Mouse (Mus musculus) adrenal gland, postnatal 36 days (tissue): ENCODE data around the gene Mfn1. TPM values are rescaled to one million over a fixed set of nuclear protein-coding genes. Genes with fewer than 3 reads are reported as not detected.
A peak's percentile ranks its signal among the peaks of the same experiment; 100 is the strongest.

Experiments used
- DNase-seq, 2 experiments: peaks; one replicate each; pipeline ENCODE4 v3.0.0; 2021; ENCODE audit warnings: mixed read lengths in 1 of 2
- total RNA-seq, 2 experiments: library from RNA; stranded (reverse); gene quantifications; 2 replicates each; pipeline ENCODE4 v1.2.3; 2021

Gene Mfn1
- total RNA-seq, 2 experiments from 2014 or later: 81.8 to 98.6 TPM

DNA sequence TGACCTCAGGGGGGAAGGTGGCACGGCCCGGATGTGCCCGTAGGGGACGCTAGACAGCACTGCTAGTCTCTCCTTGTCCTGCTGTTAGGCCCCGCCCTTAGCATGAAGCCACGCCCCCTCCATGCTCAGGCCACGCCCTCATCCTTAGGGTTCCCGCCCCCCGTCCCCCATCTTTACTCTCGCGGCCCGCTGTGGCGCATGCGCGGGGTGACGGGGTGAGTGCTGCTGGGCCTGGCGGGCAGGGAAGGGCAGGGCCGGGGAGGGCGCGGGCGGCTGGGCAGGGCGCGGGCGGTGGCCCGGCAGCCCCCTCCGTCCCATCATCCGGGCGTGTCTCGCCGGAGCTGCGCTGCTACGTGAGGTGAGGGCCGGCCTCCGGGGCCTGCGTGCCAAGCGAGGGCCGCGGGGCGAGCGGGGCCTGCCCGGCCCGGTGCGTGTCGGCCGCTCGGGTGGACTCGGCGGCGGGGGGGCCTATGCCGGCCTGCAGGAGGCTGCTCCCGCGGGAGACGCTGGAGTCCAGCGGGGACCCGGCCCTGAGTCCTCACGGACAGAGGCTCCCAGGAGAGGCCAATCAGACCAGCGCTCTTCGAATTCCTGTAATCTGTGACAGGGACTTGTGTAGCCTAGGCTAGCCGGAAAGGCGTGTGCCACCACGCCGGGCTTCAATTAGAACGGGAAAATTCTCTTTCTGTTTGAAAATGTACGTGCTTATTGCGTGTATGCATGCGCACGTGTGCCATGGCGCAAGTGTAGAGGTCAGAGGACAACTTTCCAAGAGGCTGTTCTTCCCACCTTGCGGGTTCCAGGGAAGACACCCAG is 18.7 kb upstream of the Mfn1 start:
- DNase-seq: peak; percentile 98

DNA sequence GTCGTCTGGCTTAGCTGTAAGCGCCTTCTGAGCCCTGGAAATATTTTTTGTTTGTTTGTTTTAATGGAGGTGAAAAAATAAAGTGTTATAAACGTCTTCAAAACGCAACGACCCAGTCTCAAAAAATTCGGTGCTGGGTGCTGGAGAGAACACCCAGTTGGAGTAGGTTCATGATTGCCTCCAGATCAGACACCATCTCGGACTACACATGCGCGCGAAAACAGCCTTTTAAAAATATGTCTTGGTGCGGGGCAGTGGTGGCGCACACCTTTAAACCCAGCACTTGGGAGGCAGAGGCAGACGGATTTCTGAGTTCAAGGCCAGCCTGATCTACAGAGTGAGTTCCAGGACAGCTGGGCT is 18.1 kb upstream of the Mfn1 start:
- peak in 1 of 2 experiments; percentile 15 for DNase-seq

DNA sequence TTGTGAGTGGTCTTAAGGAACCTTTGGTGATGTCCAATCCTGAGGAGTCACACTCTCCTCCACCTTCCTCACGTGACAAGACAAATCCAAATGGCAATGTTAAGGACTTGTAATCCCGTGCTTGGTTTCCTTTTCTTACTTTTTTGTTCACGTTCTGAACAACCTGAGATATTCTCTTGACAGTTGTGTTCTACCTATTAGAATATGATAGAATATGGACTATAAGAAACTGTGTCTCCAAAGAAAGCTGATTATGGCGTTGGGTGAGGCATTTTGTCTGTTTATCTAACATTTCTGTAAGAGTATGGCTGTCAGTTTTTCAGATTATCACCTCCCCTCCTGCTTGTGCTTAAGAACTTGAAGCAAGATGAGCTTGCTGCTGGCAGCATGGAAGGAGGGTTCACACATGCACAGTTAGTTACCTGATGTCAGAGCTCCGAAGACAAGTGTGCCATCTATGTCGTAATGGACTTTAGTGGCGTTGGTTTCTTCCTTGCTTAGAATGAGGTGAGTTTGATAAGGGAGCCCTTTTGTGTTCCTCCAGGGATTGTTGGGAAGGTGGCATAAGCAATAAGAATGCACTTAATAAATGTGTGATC is 16.5 kb upstream of the Mfn1 start:
- DNase-seq: no peak

GRCm38 (mm10) chr3:32513528-32513927 is 15.7 kb upstream of the Mfn1 start:
- no peak for DNase-seq

GRCm38 (mm10) chr3:32527181-32527580 is 2.1 kb upstream of the Mfn1 start:
- no peak for DNase-seq

- DNase-seq: no peak
Observed at GRCm38 (mm10) chr3:32530041-32530440, 776 bp downstream of the Mfn1 start.

GRCm38 (mm10) chr3:32535692-32536091 is 6.4 kb downstream of the Mfn1 start:
- no peak for DNase-seq

- DNase-seq: peak; percentile 67 to 71
Observed at GRCm38 (mm10) chr3:32537556-32537955, 8.3 kb downstream of the Mfn1 start.

DNA sequence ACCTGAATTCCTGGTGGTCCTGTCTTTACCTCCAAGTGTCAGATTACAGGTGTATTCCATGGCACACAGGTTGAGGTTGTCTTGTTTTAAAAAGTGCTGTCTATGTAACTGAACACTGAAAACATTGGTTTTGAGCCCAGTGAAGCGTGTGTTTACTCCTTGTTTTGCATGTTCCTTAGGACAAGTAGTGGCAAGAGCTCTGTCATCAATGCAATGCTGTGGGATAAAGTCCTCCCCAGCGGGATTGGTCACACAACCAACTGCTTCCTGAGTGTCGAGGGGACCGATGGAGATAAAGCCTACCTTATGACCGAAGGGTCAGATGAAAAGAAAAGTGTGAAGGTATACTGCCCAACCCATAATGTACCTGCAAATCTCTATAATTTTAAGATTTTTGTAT is 8.8 kb downstream of the Mfn1 start:
- DNase-seq: no peak

DNA sequence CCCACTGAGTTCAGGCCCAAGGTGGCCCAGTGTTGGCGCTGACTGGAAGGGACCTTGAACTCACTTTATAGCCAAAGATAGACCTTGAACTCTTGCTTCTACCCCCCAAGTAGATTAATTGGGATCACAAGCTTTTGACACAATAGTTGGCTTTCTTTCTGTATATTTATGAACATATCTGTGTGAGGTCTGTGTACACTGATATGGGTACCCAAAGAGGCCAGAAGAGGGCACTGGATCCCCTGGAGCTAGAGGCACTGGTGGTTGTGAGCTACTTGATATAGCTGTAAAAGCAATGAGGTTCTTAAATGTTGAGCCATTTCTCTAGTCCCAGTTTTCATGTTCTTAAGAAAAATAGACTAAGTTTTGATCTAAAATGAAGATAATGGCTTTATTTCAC is 23.8 kb downstream of the Mfn1 start:
- peak in 1 of 2 experiments; percentile 47 for DNase-seq

DNA sequence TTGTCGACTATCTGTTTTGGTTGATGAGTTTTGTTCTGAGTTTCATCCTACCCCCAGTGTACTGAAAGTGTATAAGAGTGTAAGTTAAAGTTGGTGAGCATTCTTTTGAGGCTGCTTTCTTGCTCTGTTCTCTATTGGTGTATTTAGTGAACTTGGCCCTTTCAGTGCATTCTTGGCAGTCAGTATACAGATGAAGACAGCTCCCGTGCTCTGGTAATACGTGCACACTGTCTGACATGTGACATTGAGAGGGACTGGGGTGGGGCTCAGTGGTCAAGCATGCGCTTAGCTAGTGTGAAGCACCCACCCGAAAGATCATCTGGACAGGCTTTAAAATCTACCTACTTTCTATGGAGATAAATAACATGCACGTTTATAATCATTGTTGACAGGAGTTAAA is 34.1 kb downstream of the Mfn1 start:
- no peak for DNase-seq

- no peak for DNase-seq
Observed at GRCm38 (mm10) chr3:32573086-32573485, 43.8 kb downstream of the Mfn1 start.

GRCm38 (mm10) chr3:32573881-32574280 is 44.6 kb downstream of the Mfn1 start:
- DNase-seq: no peak

GRCm38 (mm10) chr3:32575151-32575550 is 45.9 kb downstream of the Mfn1 start:
- no peak for DNase-seq

DNA sequence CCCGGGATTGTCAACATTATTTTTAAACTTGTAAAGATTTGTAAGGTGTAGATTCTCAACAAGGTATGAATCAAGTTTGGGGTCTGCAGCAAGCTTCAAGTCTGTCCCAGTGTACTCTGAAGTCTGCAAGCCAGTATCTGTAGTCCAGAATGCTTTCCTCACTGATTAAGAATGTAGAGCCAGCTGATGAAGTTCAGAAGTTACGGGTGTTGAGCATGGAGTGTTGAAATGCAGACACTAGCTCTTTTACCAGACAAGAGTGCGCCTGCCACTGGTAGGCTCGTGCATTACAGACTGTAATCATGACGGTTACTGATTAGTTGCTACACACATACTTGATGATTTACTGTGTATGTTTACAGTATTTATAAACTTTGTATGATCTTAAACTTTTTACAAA is 49.5 kb downstream of the Mfn1 start:
- DNase-seq: no peak

DNA sequence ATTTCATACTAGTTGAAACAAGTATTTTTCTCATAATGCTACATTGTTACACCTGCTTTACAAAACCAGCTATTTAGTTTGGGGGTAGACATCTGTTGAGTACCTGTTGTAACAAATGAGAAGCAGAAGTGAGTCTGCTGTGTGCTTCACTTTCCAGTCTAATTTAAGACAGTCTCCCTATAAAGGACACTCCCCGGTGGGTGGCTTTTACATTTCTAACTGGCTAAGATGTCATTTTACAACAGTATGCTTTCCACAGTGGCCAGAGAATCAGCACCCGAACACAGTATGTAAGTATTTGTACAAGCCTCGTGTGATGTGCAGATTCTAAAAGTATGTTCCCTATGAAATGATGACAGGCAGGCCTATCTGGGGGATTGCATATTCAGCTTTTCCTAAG is 51.5 kb downstream of the Mfn1 start:
- no peak for DNase-seq

DNA sequence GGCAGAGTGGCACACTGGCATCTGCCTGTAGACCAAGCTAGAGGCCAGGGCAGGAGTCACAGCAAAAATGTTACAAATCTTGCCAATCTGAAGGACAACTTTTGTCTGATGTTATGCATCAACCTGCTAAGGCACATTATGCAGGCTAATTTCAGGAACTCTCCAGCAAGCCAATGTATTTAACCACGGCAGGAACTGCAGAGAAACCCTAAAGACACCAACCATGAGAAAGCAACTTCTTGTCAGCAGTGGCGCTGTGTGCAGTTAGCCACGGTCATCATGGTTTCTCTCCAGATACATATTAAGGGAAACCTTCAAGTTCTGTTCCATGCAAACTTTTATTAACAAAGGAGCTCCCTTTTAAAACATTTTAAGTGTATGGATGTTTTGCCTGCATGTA is 52.6 kb downstream of the Mfn1 start:
- no peak for DNase-seq

- no peak for DNase-seq
Observed at GRCm38 (mm10) chr3:32583489-32583888, 54.2 kb downstream of the Mfn1 start.

- no peak for DNase-seq
Observed at GRCm38 (mm10) chr3:32586274-32586673, 57.0 kb downstream of the Mfn1 start.

GRCm38 (mm10) chr3:32595080-32595479 is 65.8 kb downstream of the Mfn1 start:
- DNase-seq: no peak

DNA sequence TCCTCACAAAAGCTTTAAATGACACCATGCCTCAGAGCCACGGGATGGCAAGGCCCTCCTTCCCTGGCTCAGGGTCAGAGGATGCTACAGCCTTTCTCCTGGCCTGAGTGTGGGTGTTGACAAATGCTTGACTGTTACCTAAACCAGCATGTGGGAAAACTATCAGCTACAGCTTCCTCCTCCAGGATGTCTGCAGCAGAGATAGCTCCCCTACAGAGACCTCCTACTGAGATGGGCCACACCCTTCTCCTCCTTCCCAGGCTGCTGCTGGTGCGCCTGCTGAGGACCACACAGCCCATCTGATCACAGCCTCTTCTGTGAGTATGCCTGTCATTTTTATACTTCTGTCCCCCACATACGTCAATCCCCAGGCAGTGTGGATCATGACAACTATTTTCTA is 70.1 kb downstream of the Mfn1 start:
- DNase-seq: no peak

- peak; percentile 44 to 51 for DNase-seq
Observed at GRCm38 (mm10) chr3:32601055-32601454, 71.8 kb downstream of the Mfn1 start.

- DNase-seq: no peak
Observed at GRCm38 (mm10) chr3:32609233-32609632, 80.0 kb downstream of the Mfn1 start.

- peak; percentile 72 to 80 for DNase-seq
Observed at GRCm38 (mm10) chr3:32610560-32610959, 81.3 kb downstream of the Mfn1 start.
